Mouse (Mus musculus): ENCODE data around the gene Npdc1. TPM values are rescaled to one million over a fixed set of nuclear protein-coding genes. Genes with fewer than 3 reads are reported as not detected.
A peak's percentile ranks its signal among the peaks of the same experiment; 100 is the strongest.

The Npdc1 gene
- 48.3 and 53.7 TPM in 2 replicates for polyA plus RNA-seq (2014; fragmentation: Nextera tagmentation; extraction: Ambion mirVana)

DNA sequence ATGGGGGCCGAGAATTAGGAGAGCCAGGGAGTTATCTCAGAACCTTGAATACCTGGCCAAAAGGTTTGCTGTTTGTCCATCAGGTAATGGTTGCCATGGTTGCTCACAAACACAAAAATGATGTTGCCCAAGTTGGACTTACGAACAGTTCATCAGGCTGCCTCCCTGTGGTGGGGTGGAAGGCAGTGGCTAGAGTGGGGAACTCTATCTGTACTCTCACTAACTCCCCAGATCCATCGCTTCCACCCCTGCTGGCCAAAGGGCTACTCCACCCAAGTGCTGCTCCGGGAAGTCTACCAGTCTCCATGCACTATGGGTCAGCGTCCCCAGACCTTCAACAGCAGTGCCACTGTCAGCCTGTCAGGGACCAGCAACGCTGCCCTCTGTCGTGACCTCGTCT is at the start of gene Npdc1:
Gene Npdc1, plus strand, starts transcription at position 301 of the 400 bp plus-strand sequence.
- Histone ChIP-seq H3K4me2 (replicated peaks; ENCODE audit: low read depth, low read length) (no peak within 1 kb of the TSS), H3K9ac (replicated peaks; ENCODE audit: low read depth, low read length) (no peak within 1 kb of the TSS), H3K27me3 (ENCODE audit: control insufficient read depth, insufficient read depth, low read length) (peaks cover 25% of the 10 kb centered on the region), H3K4me3 (ENCODE audit: low read depth, low read length) (no peak within 1 kb of the TSS), H3K4me1 (ENCODE audit: control insufficient read depth, insufficient read depth, low read length) (peaks cover 24% of the 10 kb centered on the region), H3K27ac (ENCODE audit: low read length) (no peak within 1 kb of the TSS), H3K9me3 (ENCODE audit: control insufficient read depth, low read depth, low read length) (no peaks in the 10 kb centered on the region), H3K36me3 (ENCODE audit: control insufficient read depth, insufficient read depth, low read length) (no peaks in the 10 kb centered on the region)
- ATAC-seq (ENCODE audit: insufficient number of reproducible peaks, insufficient read depth, low FRiP score, low read depth), result no peak
- 72% methylated on average over 8 of the region's 8 CpGs for WGBS

DNA sequence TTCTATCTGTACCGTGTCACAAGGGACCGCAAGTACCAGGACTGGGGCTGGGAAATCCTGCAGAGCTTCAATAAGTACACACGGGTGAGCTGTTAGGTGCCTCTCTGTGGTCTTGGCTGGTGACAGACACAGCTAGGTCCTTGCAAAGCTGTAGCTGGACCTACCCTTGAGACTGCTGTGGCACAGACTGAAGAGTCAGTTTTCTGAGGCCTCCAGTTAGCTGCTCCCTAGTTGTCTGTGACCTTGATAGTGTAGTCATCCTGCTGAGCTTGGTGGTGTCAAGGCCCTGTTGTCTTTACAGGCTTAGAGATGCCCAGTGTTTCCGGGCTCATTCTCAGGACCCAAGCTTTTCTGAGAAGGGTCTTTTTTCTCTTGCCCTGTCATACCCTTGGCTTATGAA is 49.7 kb upstream of the Npdc1 start:
- Histone ChIP-seq H3K9me3 (ENCODE audit: control insufficient read depth, low read depth, low read length) (no peaks in the 10 kb centered on the region), H3K36me3 (ENCODE audit: control insufficient read depth, insufficient read depth, low read length) (peaks cover 76% of the 10 kb centered on the region), H3K4me1 (ENCODE audit: control insufficient read depth, insufficient read depth, low read length) (no peaks in the 10 kb centered on the region), H3K27ac (ENCODE audit: low read length) (no peak overlapping the region), H3K9ac (replicated peaks; ENCODE audit: low read depth, low read length) (no peak overlapping the region), H3K4me2 (replicated peaks; ENCODE audit: low read depth, low read length) (no peak overlapping the region), H3K4me3 (ENCODE audit: low read depth, low read length) (no peak overlapping the region), H3K27me3 (ENCODE audit: control insufficient read depth, insufficient read depth, low read length) (no peaks in the 10 kb centered on the region)
- no peak for ATAC-seq (ENCODE audit: insufficient number of reproducible peaks, insufficient read depth, low FRiP score, low read depth)
- 93% methylated on average over 4 of the region's 4 CpGs for WGBS

DNA sequence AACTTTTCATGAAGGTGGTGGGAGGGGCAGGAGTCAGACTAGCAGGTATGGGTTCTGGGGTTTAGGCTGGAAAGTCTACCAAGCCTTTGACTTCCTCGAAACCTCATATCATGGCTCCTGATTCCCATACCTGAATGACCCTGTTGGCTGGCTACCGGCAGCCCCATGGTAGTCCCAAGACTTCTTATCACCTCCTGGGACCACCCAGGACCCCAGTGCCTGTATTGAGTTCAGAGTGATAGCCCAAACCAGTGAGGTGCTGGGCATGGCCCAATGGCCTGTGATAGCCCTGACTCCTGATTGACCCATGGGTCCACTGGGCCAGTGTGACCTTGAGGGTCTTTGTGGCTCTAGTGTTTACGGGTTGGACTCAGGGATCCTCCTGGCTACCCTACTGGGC is 48.5 kb upstream of the Npdc1 start:
- ATAC-seq (ENCODE audit: insufficient number of reproducible peaks, insufficient read depth, low FRiP score, low read depth), result no peak
- no peak overlapping the region for H3K4me2 ChIP-seq (replicated peaks; ENCODE audit: low read depth, low read length)

DNA sequence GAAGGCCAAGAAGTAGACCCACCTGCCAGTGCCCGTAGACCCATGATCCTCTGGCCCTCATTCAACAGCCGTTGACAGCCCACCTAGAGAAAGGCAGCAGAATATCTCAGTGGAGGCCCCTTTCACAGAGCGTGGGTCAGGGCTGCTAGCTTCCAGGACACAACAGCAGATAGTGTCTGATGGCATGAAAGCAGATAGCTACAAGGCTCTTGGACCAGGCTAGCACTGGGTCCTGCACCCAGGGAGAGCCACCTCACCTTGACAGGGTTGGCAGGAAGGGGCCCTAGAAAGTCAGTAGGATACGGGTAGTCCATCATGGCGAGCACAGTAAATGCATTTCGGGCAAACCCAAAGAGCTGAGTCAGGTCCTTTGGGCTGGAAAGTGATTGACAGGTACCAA is 44.9 kb upstream of the Npdc1 start:
- H3K4me2 ChIP-seq (replicated peaks; ENCODE audit: low read depth, low read length), result no peak overlapping the region
- no peak overlapping the region for H3K27ac ChIP-seq (ENCODE audit: low read length)
- H3K9me3 ChIP-seq (ENCODE audit: control insufficient read depth, low read depth, low read length), result no peaks in the 10 kb centered on the region
- no peak overlapping the region for H3K9ac ChIP-seq (replicated peaks; ENCODE audit: low read depth, low read length)
- 86% methylated on average over 6 of the region's 6 CpGs for WGBS
- ATAC-seq (ENCODE audit: insufficient number of reproducible peaks, insufficient read depth, low FRiP score, low read depth), result no peak
- H3K4me1 ChIP-seq (ENCODE audit: control insufficient read depth, insufficient read depth, low read length), result peaks cover 11% of the 10 kb centered on the region
- H3K4me3 ChIP-seq (ENCODE audit: low read depth, low read length), result no peak overlapping the region
- peaks cover 36% of the 10 kb centered on the region for H3K36me3 ChIP-seq (ENCODE audit: control insufficient read depth, insufficient read depth, low read length)
- H3K27me3 ChIP-seq (ENCODE audit: control insufficient read depth, insufficient read depth, low read length), result no peaks in the 10 kb centered on the region

More for the DNA sequence above, 48.5 kb upstream of the Npdc1 start:
- WGBS, result 86% methylated on average over 3 of the region's 3 CpGs
- H3K27ac ChIP-seq (ENCODE audit: low read length), result no peak overlapping the region
- peaks cover 64% of the 10 kb centered on the region for H3K36me3 ChIP-seq (ENCODE audit: control insufficient read depth, insufficient read depth, low read length)
- H3K9me3 ChIP-seq (ENCODE audit: control insufficient read depth, low read depth, low read length), result no peaks in the 10 kb centered on the region
- no peak overlapping the region for H3K9ac ChIP-seq (replicated peaks; ENCODE audit: low read depth, low read length)
- H3K4me3 ChIP-seq (ENCODE audit: low read depth, low read length), result no peak overlapping the region
- H3K27me3 ChIP-seq (ENCODE audit: control insufficient read depth, insufficient read depth, low read length), result no peaks in the 10 kb centered on the region
- peaks cover 4% of the 10 kb centered on the region; the same call in 1 of the 2 replicates for H3K4me1 ChIP-seq (ENCODE audit: control insufficient read depth, insufficient read depth, low read length)

DNA sequence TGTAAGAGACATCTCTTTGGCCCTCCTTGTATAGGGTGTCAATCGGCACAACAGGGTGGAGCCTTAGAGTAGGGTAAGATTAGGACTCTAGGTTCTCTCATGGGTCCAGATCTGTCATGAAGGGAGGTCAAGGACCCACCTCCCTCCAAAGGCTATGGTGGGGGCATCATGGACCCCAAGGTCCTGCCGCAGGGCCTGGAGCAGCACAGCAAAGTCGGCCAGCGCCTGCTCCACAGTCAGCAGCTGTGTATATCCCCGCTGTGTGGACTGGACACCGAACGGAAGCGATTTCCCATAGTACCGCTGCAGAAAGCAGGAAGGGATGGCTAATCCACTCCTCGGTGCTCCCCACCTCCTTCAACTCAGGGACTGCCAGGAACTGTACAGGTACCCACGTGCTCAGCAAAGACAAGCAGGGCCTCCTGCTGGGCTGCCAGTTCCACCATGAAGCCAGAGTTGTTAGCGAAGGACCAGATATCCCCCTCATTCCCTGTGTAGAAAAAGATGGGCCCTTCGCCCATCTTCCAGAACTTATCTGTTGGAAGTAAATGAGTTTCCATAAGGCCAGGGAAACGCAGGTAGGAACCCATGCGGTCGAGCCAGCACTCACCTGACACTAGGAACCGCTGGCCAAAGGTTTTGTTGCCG is 43.6 kb upstream of the Npdc1 start:
- WGBS, result 40% methylated on average over 18 of the region's 18 CpGs

DNA sequence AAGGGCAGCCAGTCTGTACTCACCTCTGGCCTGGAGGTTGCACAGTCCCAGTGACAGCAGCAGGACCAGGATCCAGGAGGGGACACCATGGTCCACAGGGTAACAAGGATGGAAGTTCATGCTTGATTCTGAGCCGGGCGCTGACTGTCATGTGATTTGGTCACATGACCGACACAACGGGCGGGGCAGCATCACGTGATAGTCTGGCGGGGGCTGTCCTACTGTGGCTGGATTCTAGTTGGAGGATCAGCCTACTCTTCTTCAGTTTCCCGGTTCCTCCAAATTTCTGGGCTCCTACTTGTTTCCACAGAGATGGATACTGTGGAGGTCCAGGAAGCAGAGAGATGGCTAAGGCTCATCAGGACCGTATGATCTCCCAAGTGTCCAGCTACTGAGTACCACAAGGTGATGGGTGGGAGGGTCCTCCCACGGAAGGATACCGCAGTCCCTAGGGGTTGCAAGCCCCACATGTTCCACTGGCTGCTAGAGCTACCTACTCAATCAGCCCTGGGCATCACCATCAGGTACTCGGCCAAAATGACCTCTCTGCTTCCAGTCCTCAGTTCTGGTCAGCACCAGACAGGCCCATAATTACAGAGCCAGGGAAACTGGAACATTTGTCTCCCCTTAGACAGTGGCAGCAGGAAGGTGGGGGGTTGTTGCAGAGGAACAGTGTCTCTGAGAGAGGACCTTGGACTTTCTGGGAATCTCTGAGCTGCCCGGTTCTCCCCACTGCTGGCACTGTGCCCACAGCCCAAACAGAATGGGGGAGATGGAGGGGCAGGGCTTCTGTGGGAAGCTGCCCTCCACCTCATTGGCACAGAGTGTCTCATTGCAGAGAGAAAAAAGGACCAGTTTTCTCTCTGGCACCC is 42.7 kb upstream of the Npdc1 start, which contains the start of gene Dpp7:
Gene Dpp7, minus strand, starts transcription at position 152 of the 872 bp plus-strand sequence.
- 3% methylated on average over 13 of the region's 13 CpGs for WGBS
- ATAC-seq (ENCODE audit: insufficient number of reproducible peaks, insufficient read depth, low FRiP score, low read depth), result peak; percentile 61; the same call in 1 of the 2 replicates

More for the DNA sequence above, 43.6 kb upstream of the Npdc1 start:
- Histone ChIP-seq H3K36me3 (ENCODE audit: control insufficient read depth, insufficient read depth, low read length) (peaks cover 23% of the 10 kb centered on the region), H3K4me2 (replicated peaks; ENCODE audit: low read depth, low read length) (peak overlapping the region; percentile 87), H3K9ac (replicated peaks; ENCODE audit: low read depth, low read length) (0 out of 2 replicates have a peak overlapping the region, but pooled peaks have one; percentile 43), H3K27ac (ENCODE audit: low read length) (no peak overlapping the region), H3K9me3 (ENCODE audit: control insufficient read depth, low read depth, low read length) (no peaks in the 10 kb centered on the region), H3K4me1 (ENCODE audit: control insufficient read depth, insufficient read depth, low read length) (peaks cover 11% of the 10 kb centered on the region), H3K27me3 (ENCODE audit: control insufficient read depth, insufficient read depth, low read length) (no peaks in the 10 kb centered on the region), H3K4me3 (ENCODE audit: low read depth, low read length) (peak overlapping the region; percentile 51)
- ATAC-seq (ENCODE audit: insufficient number of reproducible peaks, insufficient read depth, low FRiP score, low read depth), result no peak

DNA sequence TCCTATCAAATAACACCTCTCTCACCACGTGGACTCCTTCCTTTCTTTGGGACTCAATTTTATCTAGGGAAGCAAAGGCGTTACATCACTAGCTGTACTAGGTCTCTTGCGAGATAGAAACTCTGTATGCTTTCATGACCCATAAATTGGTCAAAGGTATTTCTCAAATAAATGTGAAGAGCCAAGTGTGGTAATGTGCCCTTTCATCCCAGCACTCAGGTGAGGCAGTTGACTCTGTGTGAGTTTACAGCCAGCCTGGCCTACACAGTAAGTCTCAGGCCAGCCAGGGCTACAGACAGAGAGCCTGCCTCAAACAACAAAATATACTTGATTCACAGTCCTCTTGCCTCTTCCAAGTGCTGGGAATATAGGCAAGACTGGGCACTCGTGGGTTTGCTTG is 39.3 kb upstream of the Npdc1 start:
- no peak for ATAC-seq (ENCODE audit: insufficient number of reproducible peaks, insufficient read depth, low FRiP score, low read depth)
- H3K36me3 ChIP-seq (ENCODE audit: control insufficient read depth, insufficient read depth, low read length), result no peaks in the 10 kb centered on the region
- H3K9ac ChIP-seq (replicated peaks; ENCODE audit: low read depth, low read length), result no peak overlapping the region
- no peaks in the 10 kb centered on the region for H3K27me3 ChIP-seq (ENCODE audit: control insufficient read depth, insufficient read depth, low read length)
- 82% methylated on average over 4 of the region's 4 CpGs for WGBS
- no peaks in the 10 kb centered on the region for H3K9me3 ChIP-seq (ENCODE audit: control insufficient read depth, low read depth, low read length)
- peaks cover 18% of the 10 kb centered on the region for H3K4me1 ChIP-seq (ENCODE audit: control insufficient read depth, insufficient read depth, low read length)
- H3K27ac ChIP-seq (ENCODE audit: low read length), result no peak overlapping the region
- H3K4me2 ChIP-seq (replicated peaks; ENCODE audit: low read depth, low read length), result no peak overlapping the region
- no peak overlapping the region for H3K4me3 ChIP-seq (ENCODE audit: low read depth, low read length)

More for the DNA sequence above, 42.7 kb upstream of the Npdc1 start, which contains the start of gene Dpp7:
- Histone ChIP-seq H3K27me3 (ENCODE audit: control insufficient read depth, insufficient read depth, low read length) (no peaks in the 10 kb centered on the region), H3K4me1 (ENCODE audit: control insufficient read depth, insufficient read depth, low read length) (peaks cover 11% of the 10 kb centered on the region), H3K4me2 (replicated peaks; ENCODE audit: low read depth, low read length) (peak within 1 kb of the TSS; percentile 87), H3K36me3 (ENCODE audit: control insufficient read depth, insufficient read depth, low read length) (peaks cover 14% of the 10 kb centered on the region; the same call in 1 of the 2 replicates), H3K27ac (ENCODE audit: low read length) (no peak within 1 kb of the TSS), H3K9ac (replicated peaks; ENCODE audit: low read depth, low read length) (peak within 1 kb of the TSS; percentile 43; the same call in 1 of the 2 replicates), H3K4me3 (ENCODE audit: low read depth, low read length) (peak within 1 kb of the TSS; percentile 51), H3K9me3 (ENCODE audit: control insufficient read depth, low read depth, low read length) (no peaks in the 10 kb centered on the region)

DNA sequence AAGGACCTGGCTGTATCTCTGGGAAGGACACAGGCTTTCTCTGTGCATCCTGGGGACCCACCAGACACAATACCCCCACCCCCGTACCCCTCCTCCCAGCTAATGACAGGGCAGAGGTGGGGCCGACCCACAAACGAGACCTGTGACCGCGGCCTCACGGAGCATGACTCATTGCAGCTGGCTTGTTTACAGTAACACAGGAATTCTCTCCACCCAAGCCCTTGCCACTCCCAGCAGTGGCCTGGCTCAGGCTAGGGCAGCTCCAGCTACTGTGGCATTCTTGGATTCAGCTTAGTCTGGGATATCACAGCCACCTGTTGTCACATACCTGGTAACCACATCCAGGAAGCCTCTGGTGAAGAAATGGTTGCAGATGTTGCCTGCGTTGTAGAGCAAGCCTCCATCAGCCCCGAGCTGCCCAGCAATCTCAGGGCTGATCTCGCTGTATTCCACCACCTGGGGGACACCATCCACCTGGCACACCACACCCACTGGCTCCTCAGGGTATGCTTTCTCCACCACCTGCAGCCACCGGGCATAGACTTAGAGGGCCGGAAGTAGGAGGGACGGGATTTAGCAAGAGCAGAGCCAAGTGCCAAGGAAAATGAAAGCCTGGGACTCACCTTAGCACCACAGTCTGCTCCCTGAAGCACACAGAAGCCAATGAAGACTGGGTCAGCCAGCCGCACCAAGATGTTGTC is 35.5 kb upstream of the Npdc1 start:
- H3K27me3 ChIP-seq (ENCODE audit: control insufficient read depth, insufficient read depth, low read length), result no peaks in the 10 kb centered on the region
- H3K4me2 ChIP-seq (replicated peaks; ENCODE audit: low read depth, low read length), result peak overlapping the region; percentile 99
- no peaks in the 10 kb centered on the region for H3K9me3 ChIP-seq (ENCODE audit: control insufficient read depth, low read depth, low read length)
- H3K4me3 ChIP-seq (ENCODE audit: low read depth, low read length), result no peak overlapping the region
- H3K4me1 ChIP-seq (ENCODE audit: control insufficient read depth, insufficient read depth, low read length), result peaks cover 7% of the 10 kb centered on the region; the same call in 1 of the 2 replicates
- 39% methylated on average over 13 of the region's 13 CpGs for WGBS
- H3K27ac ChIP-seq (ENCODE audit: low read length), result peak overlapping the region; percentile 13; the same call in 1 of the 2 replicates
- H3K9ac ChIP-seq (replicated peaks; ENCODE audit: low read depth, low read length), result no peak overlapping the region
- ATAC-seq (ENCODE audit: insufficient number of reproducible peaks, insufficient read depth, low FRiP score, low read depth), result peak; percentile 62; the same call in 1 of the 2 replicates
- no peaks in the 10 kb centered on the region for H3K36me3 ChIP-seq (ENCODE audit: control insufficient read depth, insufficient read depth, low read length)
